Mouse (Mus musculus) CH12.LX (cell line): ENCODE data around the gene Msantd1. TPM values are rescaled to one million over a fixed set of nuclear protein-coding genes. Genes with fewer than 3 reads are reported as not detected.

Experiments used
- DNase-seq: peaks from one replicate; pipeline ENCODE4 v3.0.0-alpha.2; 2013; ENCODE audit errors: extremely low read depth
- H3K27ac ChIP-seq: 2 replicates; pipeline ENCODE4 v1.5.1; 2012; ENCODE audit warnings: low read depth, mild to moderate bottlenecking, control low read depth, moderate library complexity; ENCODE audit not compliant: insufficient read depth
- H3K27me3 ChIP-seq: replicated peaks from 2 replicates; pipeline ENCODE3; 2012; ENCODE audit warnings: inconsistent platforms
- H3K36me3 ChIP-seq, 2 experiments: replicated peaks in 1 of 2; 2 replicates each; pipeline versions ENCODE3 to v1.6.1; 2012; ENCODE audit warnings: inconsistent platforms in 1 of 2, low read length in 1 of 2, mild to moderate bottlenecking in 1 of 2, mixed read lengths in 1 of 2, moderate library complexity in 1 of 2; ENCODE audit not compliant: control insufficient read depth in 1 of 2, insufficient read depth in 1 of 2
- H3K4me1 ChIP-seq, 2 experiments: 2 replicates each; pipeline ENCODE4 v1.6.1; 2012; ENCODE audit warnings: inconsistent platforms in 1 of 2, moderate library complexity in 1 of 2; ENCODE audit not compliant: insufficient read depth in 2 of 2, control insufficient read depth in 1 of 2
- H3K4me2 ChIP-seq: 2 replicates; pipeline ENCODE4 v1.6.1; 2012; ENCODE audit warnings: low read depth, mild to moderate bottlenecking, control low read depth; ENCODE audit not compliant: poor library complexity, insufficient read depth, severe bottlenecking
- H3K4me3 ChIP-seq, 3 experiments: fragments of 150-350 bp in 1 of 3; sonication (generic) in 1 of 3; replicated peaks in 1 of 3; 2 replicates each; pipeline versions ENCODE3 to v1.5.1; 2011 to 2012; ENCODE audit warnings: low read depth in 2 of 3, low read length in 2 of 3, mild to moderate bottlenecking in 2 of 3, moderate library complexity in 2 of 3, control low read depth in 1 of 3, improper control_type of control experiment in 1 of 3, inconsistent platforms in 1 of 3, mixed read lengths in 1 of 3; ENCODE audit not compliant: poor library complexity in 1 of 3
- H3K79me2 ChIP-seq: replicated peaks from 2 replicates; pipeline ENCODE4 v1.6.1; 2012; ENCODE audit warnings: mild to moderate bottlenecking, moderate library complexity; ENCODE audit not compliant: control insufficient read depth, poor library complexity, insufficient read depth, severe bottlenecking; ENCODE audit errors: extremely low read depth
- H3K9ac ChIP-seq: 2 replicates; pipeline ENCODE4 v1.6.1; 2012; ENCODE audit warnings: low read depth, mild to moderate bottlenecking, control low read depth, moderate library complexity; ENCODE audit not compliant: insufficient read depth
- H3K9me3 ChIP-seq: replicated peaks from 2 replicates; pipeline ENCODE3; 2012; ENCODE audit warnings: low read length, inconsistent platforms, mixed read lengths
- BHLHE40 ChIP-seq: IDR thresholded peaks from 2 replicates; pipeline ENCODE4 v1.6.1; 2011; ENCODE audit warnings: mild to moderate bottlenecking, low read depth, low read length, improper control_type of control experiment
- CHD1 ChIP-seq: IDR thresholded peaks from 2 replicates; pipeline ENCODE4 v1.6.1; 2012; ENCODE audit warnings: low read depth, low read length, improper control_type of control experiment, inconsistent platforms
- CHD2 ChIP-seq: IDR thresholded peaks from 2 replicates; pipeline ENCODE4 v1.6.1; 2011; ENCODE audit warnings: low read length, improper control_type of control experiment
- E2F4 ChIP-seq: IDR thresholded peaks from 2 replicates; pipeline ENCODE4 v1.6.1; 2011; ENCODE audit warnings: low read depth, low read length, improper control_type of control experiment; ENCODE audit not compliant: insufficient replicate concordance
- EP300 ChIP-seq: IDR thresholded peaks from 2 replicates; pipeline ENCODE4 v1.6.1; 2011; ENCODE audit warnings: low read length, improper control_type of control experiment
- GABPA ChIP-seq: IDR thresholded peaks from 2 replicates; pipeline ENCODE4 v1.6.1; 2012; ENCODE audit warnings: low read depth, low read length, improper control_type of control experiment, inconsistent platforms; ENCODE audit not compliant: insufficient replicate concordance
- HCFC1 ChIP-seq: IDR thresholded peaks from 2 replicates; pipeline ENCODE4 v1.6.1; 2012; ENCODE audit warnings: low read depth, mild to moderate bottlenecking, inconsistent platforms, low read length, improper control_type of control experiment
- MAFK ChIP-seq: IDR thresholded peaks from 2 replicates; pipeline ENCODE4 v1.6.1; 2011; ENCODE audit warnings: low read length, improper control_type of control experiment; ENCODE audit not compliant: insufficient replicate concordance
- MAZ ChIP-seq: IDR thresholded peaks from 2 replicates; pipeline ENCODE4 v1.6.1; 2012; ENCODE audit warnings: low read depth, mild to moderate bottlenecking, inconsistent platforms, low read length, improper control_type of control experiment, moderate library complexity
- MXI1 ChIP-seq: IDR thresholded peaks from 2 replicates; pipeline ENCODE4 v1.6.1; 2011; ENCODE audit warnings: mild to moderate bottlenecking, low read depth, low read length, improper control_type of control experiment
- MYC ChIP-seq: IDR thresholded peaks from 2 replicates; pipeline ENCODE4 v1.6.1; 2011; ENCODE audit warnings: low read depth, mild to moderate bottlenecking, improper control_type of control experiment, low read length
- NELFE ChIP-seq: IDR thresholded peaks from 2 replicates; pipeline ENCODE4 v1.6.1; 2011; ENCODE audit warnings: low read depth, low read length, improper control_type of control experiment
- POLR2AphosphoS2 ChIP-seq: IDR thresholded peaks from 2 replicates; pipeline ENCODE4 v1.6.1; 2011; ENCODE audit warnings: low read depth, low read length, improper control_type of control experiment
- SIN3A ChIP-seq: IDR thresholded peaks from 2 replicates; pipeline ENCODE4 v1.6.1; 2012; ENCODE audit warnings: low read length, improper control_type of control experiment, inconsistent platforms
- SMC3 ChIP-seq: IDR thresholded peaks from 2 replicates; pipeline ENCODE4 v1.6.1; 2011; ENCODE audit warnings: low read depth, low read length, improper control_type of control experiment
- TCF12 ChIP-seq: IDR thresholded peaks from 2 replicates; pipeline ENCODE4 v1.6.1; 2014; ENCODE audit warnings: low read depth, mild to moderate bottlenecking, inconsistent platforms, low read length, improper control_type of control experiment
- USF1 ChIP-seq: IDR thresholded peaks from 2 replicates; pipeline ENCODE4 v1.6.1; 2014; ENCODE audit warnings: low read depth, mild to moderate bottlenecking, inconsistent platforms, low read length, improper control_type of control experiment
- USF2 ChIP-seq: conservative IDR thresholded peaks from 2 replicates; pipeline ENCODE4 v1.6.1; 2011; ENCODE audit warnings: low read depth, low read length, improper control_type of control experiment
- dilution Hi-C: fragments of 300-500 bp; cut with MboI; formaldehyde crosslinking; loops from 2 replicates; pipeline ENCODE4 v1.14.3; 2020; ENCODE audit warnings: low sequenced_read_pairs; ENCODE audit not compliant: extremely low pct_unique_long_range_greater_than_20kb, extremely low pct_ligation_motif_present
- in situ Hi-C: fragments of 300-500 bp; cut with MboI; formaldehyde crosslinking; loops from 3 replicates; pipeline ENCODE4 v1.14.3; 2019; ENCODE audit warnings: low sequenced_read_pairs, low pct_ligation_motif_present, low pct_unique_long_range_greater_than_20kb, mixed read lengths
- polyA plus RNA-seq: library from polyadenylated mRNA; unstranded; fragments of >175 nt; gene quantifications from 2 replicates; pipeline ENCODE4 v1.2.1, GENCODE M21; 2012; ENCODE audit warnings: low read depth; ENCODE audit not compliant: insufficient read length
- total RNA-seq, 2 experiments: library from RNA; depleted of rRNA; stranded (reverse); fragments of 300-350 nt in 1 of 2; fragments of >200 nt in 1 of 2; gene quantifications; 2 replicates each; pipeline ENCODE4 v1.2.3; 2012 to 2014

The Msantd1 gene
- total and polyA plus RNA-seq, 3 experiments = 0.36 to 1.1 (median 0.38) TPM

GRCm38 (mm10) chr5:34899787-34900469 lies 7.9 kb upstream of the Msantd1 start:
- no peak for DNase-seq
- dilution Hi-C loops = no loop called here
- no peak overlapping the region for H3K4me2 ChIP-seq
- no peak overlapping the region for H3K9ac ChIP-seq
- no peaks in the 10 kb centered on the region for H3K4me1 ChIP-seq
- H3K79me2 ChIP-seq = no peaks in the 10 kb centered on the region
- H3K27me3 ChIP-seq = no peaks in the 10 kb centered on the region
- H3K4me3 ChIP-seq = no peak overlapping the region
- no peak for TF ChIP-seq MAFK
- TF ChIP-seq SMC3 = no peak
- no peak overlapping the region for H3K27ac ChIP-seq
- peaks cover 81 to 96% of the 10 kb centered on the region in 2 experiments for H3K36me3 ChIP-seq
- in situ Hi-C loops = no loop called here
- no peaks in the 10 kb centered on the region for H3K9me3 ChIP-seq

GRCm38 (mm10) chr5:34902371-34902770 lies 5.4 kb upstream of the Msantd1 start:
- no peak for TF ChIP-seq BHLHE40
- no peak for TF ChIP-seq GABPA
- TF ChIP-seq MAFK = no peak
- TF ChIP-seq MAZ = no peak
- TF ChIP-seq USF2 = no peak
- no peak for TF ChIP-seq MXI1
- no peak for TF ChIP-seq SIN3A
- TF ChIP-seq NELFE = no peak
- TF ChIP-seq CHD1 = no peak
- TF ChIP-seq MYC = no peak
- TF ChIP-seq E2F4 = no peak
- TF ChIP-seq POLR2AphosphoS2 = no peak
- no peak for TF ChIP-seq TCF12
- TF ChIP-seq USF1 = no peak
- TF ChIP-seq EP300 = no peak
- TF ChIP-seq CHD2 = no peak
- no peak for TF ChIP-seq HCFC1
- in situ Hi-C loops = no loop called here
- no peaks in the 10 kb centered on the region for H3K79me2 ChIP-seq
- H3K4me1 ChIP-seq = no peaks in the 10 kb centered on the region
- H3K4me2 ChIP-seq = no peak overlapping the region
- no peak overlapping the region for H3K27ac ChIP-seq
- no peaks in the 10 kb centered on the region for H3K27me3 ChIP-seq
- no peaks in the 10 kb centered on the region for H3K9me3 ChIP-seq
- dilution Hi-C loops = no loop called here
- H3K36me3 ChIP-seq = peaks cover 82 to 96% of the 10 kb centered on the region in 2 experiments
- H3K4me3 ChIP-seq = no peak overlapping the region
- DNase-seq = no peak
- H3K9ac ChIP-seq = no peak overlapping the region
